Mouse (Mus musculus) bone marrow, adult 2 months (tissue): ENCODE results near the gene Ddx4. TPM values are rescaled to one million over a fixed set of nuclear protein-coding genes. Genes with fewer than 3 reads are reported as not detected.
"Not testable (repeated sequence)": the region's sequence is repeated elsewhere in the genome, so short reads cannot be mapped to it uniquely, and the experiment has no call there.

Experiments used
- H3K27ac ChIP-seq: fragments of 200-500 bp; 2 replicates; pipeline ENCODE4 v1.5.1; 2012; ENCODE audit warnings: low read depth, mild to moderate bottlenecking, control low read depth, inconsistent platforms, low read length; ENCODE audit not compliant: control insufficient read depth, poor library complexity, insufficient read depth
- H3K4me1 ChIP-seq: fragments of 200-500 bp; 2 replicates; pipeline ENCODE4 v1.6.1; 2011; ENCODE audit warnings: low read length; ENCODE audit not compliant: control insufficient read depth, insufficient read depth
- H3K4me3 ChIP-seq: fragments of 200-500 bp; replicated peaks from 2 replicates; pipeline ENCODE3; 2011; ENCODE audit warnings: mild to moderate bottlenecking, low read depth, low read length, control low read depth; ENCODE audit not compliant: control insufficient read depth
- CTCF ChIP-seq: fragments of 200-500 bp; IDR thresholded peaks from 2 replicates; pipeline ENCODE4 v1.5.1; 2011; ENCODE audit warnings: low read length, control low read depth; ENCODE audit not compliant: control insufficient read depth, insufficient read depth
- POLR2A ChIP-seq: fragments of 200-500 bp; IDR thresholded peaks from 2 replicates; pipeline ENCODE4 v1.6.1; 2011; ENCODE audit warnings: low read depth, mild to moderate bottlenecking, control low read depth, low read length, borderline replicate concordance; ENCODE audit not compliant: control insufficient read depth
- WGBS: fragments of 180-500 bp; shearing (Covaris S2); methylation state at CpG from one replicate; pipeline ENCODE4 v1.1.7; 2018; 5-methylcytosine and 5-hydroxymethylcytosine counted together
- polyA plus RNA-seq: library from polyadenylated mRNA; stranded (reverse); fragments of >200 nt; gene quantifications from 2 replicates; pipeline ENCODE4 v1.2.4, GENCODE M21; 2011; ENCODE audit warnings: low replicate concordance; ENCODE audit not compliant: missing spikeins, insufficient read depth, insufficient read length

Gene Ddx4
- polyA plus RNA-seq, 1 experiment = 1.6 TPM

DNA sequence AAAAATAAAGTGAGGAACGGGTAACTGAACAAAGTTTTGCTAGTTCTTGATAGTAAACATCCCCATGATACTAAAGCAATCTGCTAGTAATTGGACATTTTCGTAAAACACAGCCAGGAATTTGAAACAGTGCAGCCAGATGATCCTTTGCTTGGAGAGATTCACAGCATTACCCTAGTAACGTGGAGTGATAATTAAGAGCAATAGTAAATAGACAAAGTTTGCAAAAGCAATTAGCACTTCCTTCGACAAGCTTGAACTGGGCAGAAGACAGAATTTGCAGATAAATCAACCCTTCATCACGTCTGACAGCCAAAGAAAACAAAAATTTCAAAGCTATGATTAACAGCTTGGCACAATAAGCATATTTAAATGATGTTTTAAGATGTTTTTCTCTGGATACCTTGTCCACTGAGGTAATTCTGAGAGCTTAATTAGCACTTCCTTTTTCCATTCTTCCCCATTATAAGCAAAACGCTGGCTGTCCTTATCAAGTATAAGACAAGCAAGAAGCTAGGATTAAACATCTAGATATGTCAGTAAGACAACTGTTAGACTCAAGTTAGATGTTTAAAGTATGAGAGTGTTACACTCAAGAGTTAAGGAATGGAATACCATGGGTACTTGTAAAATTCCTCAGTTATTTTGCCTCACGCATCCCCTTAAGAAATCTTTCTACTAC lies 67.6 kb downstream of the Ddx4 start:
- H3K4me1 ChIP-seq = no peaks in the 10 kb centered on the region
- 66% methylated on average over 7 of the region's 7 CpGs for WGBS
- TF ChIP-seq POLR2A (no peak), CTCF (no peak)
- H3K4me3 ChIP-seq = no peak overlapping the region
- H3K27ac ChIP-seq = no peak overlapping the region

DNA sequence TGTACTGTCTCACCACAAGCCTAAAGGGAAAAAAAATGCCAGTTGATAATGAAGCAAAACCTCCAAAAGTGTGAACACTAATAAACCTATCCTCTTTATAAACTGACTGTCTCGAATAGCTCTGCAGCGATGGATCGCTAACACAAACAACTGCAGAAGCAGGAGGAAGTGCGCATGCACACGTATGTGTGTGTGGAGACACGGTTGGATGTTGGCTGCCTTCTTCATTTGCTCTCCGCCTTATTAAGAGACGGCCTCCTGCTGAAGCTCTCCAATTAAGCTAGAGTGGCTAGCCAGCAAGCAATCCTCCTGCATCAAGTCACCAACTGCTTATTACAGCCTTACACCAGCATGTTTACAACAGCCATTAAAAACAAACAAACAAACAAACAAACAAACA lies 70.0 kb downstream of the Ddx4 start:
- WGBS = 73% methylated on average over 8 of the region's 8 CpGs
- no peak overlapping the region for H3K4me3 ChIP-seq
- TF ChIP-seq CTCF (no peak), POLR2A (no peak)
- no peaks in the 10 kb centered on the region for H3K4me1 ChIP-seq
- H3K27ac ChIP-seq = no peak overlapping the region

DNA sequence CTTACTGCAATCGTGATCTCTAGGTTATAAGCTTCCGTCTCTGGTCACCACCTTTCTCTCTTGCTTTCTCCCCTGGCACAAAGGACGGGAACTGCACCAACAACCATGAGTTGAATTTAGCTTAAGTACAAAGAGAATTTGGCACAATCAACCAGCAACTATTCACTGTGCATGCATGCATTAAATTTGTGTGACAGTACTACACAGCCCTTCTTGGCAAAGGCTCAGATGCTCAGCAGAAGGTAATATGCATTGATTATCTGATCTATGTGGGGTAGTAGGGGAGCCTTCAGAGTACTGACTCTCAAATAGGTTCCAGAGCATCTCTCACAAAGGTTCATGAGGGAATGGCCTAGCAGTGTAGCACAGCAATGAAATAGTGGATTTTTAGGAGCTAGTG lies 70.5 kb downstream of the Ddx4 start:
- no peak overlapping the region for H3K27ac ChIP-seq
- no peak overlapping the region for H3K4me3 ChIP-seq
- no peak for TF ChIP-seq POLR2A
- TF ChIP-seq CTCF = no peak
- H3K4me1 ChIP-seq = no peaks in the 10 kb centered on the region
- 74% methylated on average over 3 of the region's 3 CpGs for WGBS

DNA sequence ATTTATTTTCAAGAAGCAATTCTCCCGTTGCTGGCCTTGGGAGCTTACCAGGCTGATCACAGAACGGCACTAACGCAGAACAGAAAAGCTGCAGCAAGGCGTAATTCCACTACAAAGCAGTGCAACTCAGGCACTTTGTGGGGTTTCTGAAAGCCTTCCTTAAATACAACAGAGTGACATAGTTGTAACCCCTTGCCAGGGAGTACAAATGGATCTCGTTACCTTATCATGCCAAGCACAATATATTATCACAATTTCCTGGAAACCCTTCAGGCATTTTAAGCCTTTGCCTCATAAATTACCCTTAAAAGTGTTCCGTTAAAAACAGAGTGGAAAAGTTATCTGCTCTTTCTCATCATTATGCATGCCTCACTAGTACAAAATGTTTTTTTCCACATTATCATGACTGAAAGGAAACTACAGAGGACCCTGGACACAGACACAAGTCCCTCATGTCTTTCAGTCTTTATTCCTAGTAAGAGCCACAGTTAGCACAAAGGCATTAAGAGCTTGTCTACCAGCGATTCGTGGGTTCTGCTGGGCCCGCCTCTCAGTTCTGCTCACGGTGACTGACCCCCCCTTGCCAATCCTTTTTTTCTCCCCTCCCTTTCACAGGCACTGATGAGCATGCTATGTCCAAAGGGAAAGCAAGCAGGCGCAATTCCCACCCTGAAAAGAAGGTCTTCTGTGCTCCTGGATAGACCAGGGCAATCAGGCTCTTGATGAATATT lies 71.5 kb downstream of the Ddx4 start:
- 54% methylated on average over 11 of the region's 11 CpGs for WGBS
- H3K4me1 ChIP-seq = no peaks in the 10 kb centered on the region
- H3K4me3 ChIP-seq = no peak overlapping the region
- no peak for TF ChIP-seq CTCF
- TF ChIP-seq POLR2A = no peak
- H3K27ac ChIP-seq = no peak overlapping the region

DNA sequence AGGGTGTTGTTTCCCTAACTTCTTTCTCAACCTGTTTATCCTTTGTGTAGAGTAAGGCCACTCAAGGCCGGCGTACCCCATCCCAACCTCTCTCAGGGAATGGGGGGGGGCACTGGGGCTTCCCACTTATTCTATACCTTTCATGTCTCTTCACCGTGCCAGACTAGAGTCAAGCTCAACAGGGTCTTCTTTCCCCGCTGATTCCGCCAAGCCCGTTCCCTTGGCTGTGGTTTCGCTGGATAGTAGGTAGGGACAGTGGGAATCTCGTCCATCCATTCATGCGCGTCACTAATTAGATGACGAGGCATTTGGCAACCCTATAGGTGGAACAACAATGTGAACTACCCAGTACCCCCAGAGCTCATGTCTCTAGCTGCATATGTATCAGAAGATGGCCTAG lies 74.2 kb downstream of the Ddx4 start:
- not testable (repeated sequence) for H3K4me1 ChIP-seq, H3K27ac ChIP-seq, H3K4me3 ChIP-seq
- WGBS = 90% methylated on average over 11 of the region's 11 CpGs

DNA sequence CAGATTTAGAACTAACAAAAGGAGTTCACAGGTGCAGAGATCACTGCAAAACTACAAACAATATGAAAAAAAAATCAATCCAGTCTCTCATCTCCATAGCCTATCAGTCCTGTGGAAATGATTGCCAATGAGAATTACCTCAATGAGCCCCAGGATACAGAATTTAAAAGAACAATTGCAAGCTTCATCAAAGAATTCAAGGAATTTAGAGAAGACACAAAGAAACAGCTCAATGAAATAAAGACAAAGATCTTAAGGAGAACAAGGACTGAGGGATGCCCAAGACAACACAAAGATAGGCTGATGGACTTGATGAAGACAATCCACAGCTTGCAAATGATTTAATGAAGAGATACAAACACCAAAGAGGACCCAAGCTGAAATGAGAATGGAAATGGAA lies 78.5 kb downstream of the Ddx4 start:
- Histone ChIP-seq H3K27ac (no peak overlapping the region), H3K4me3 (no peak overlapping the region), H3K4me1 (no peaks in the 10 kb centered on the region)
- TF ChIP-seq CTCF = no peak
- no peak for TF ChIP-seq POLR2A

DNA sequence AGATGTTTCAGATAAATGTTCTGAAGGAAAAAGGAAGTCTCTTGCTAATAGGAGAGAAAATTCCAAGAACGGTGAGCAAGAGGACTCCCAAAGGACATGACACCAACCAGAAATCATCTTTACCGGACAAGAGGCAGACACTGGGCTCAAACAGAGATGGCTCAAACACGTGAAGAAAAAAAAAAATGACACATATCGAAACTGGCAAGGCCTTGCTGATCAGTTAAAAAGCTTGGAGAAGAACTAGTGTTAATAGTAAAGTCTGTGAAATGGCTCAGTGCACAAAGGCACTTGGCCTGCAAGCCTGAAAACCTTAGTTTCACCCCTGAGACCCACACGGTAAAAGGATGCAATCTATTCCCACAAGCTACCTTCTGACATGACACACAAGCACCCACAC lies 81.5 kb downstream of the Ddx4 start:
- TF ChIP-seq CTCF (no peak), POLR2A (no peak)
- Histone ChIP-seq H3K27ac (no peak overlapping the region), H3K4me3 (no peak overlapping the region), H3K4me1 (no peaks in the 10 kb centered on the region)
- 78% methylated on average over 5 of the region's 5 CpGs for WGBS

DNA sequence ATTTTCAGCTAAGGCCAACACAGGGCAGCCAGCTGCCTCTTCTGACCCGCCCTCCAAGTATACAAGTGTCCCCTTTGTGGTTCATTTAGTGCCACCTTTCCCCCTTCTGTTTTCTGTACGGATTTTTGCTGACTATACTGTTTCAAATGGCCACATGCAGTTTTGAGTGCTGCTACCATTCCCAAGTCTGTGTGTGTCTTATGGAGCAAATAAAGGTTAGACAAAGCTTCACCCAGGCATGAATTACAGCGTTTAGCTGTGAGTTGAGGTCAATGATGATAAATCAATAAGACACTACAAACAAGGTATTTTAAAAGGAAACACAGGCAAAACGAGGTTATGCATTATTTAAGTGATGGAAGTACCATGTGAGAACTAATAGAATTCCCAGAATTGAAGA lies 82.7 kb downstream of the Ddx4 start:
- TF ChIP-seq POLR2A (no peak), CTCF (no peak)
- H3K27ac ChIP-seq = no peak overlapping the region
- no peak overlapping the region for H3K4me3 ChIP-seq
- WGBS = 66% methylated on average over 4 of the region's 4 CpGs
- no peaks in the 10 kb centered on the region for H3K4me1 ChIP-seq

DNA sequence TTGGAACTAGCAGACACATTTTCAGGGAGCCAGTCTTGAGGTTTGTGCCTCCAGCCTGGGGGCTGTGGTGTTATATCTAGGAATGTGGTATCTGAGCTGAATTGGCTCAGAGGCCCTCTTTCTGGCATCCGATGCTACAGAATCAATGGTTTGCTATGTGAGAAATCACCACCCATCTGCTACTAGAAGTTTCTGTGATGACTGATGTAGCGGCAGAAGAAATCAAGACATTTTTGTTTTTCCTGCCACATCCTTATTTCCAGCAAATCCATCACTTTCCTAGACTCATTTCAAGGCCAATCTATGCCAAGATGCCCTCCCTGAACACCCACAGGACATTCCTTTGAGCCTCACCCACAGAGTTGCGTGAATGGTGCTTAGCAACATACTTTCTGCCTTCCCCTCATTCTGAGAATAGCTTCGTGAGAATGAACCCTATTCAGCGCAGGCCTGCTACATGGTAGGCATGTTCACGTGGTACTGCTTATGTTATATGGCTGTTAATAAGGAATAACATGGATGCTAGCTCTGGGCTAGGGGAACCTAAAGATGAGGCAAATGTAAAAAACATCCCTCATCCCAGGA lies 91.6 kb downstream of the Ddx4 start:
- no peaks in the 10 kb centered on the region for H3K4me1 ChIP-seq
- 82% methylated on average over 6 of the region's 6 CpGs for WGBS
- no peak overlapping the region for H3K4me3 ChIP-seq
- TF ChIP-seq CTCF (no peak), POLR2A (no peak)
- H3K27ac ChIP-seq = no peak overlapping the region
